In genomic region chr5:46901909-46902308, GRCm38 (mm10) we compare ENCODE assay signal across 15 mouse cellular contexts.
DNase-seq lines count a peak whose midpoint lies in the region; ATAC-seq and TF ChIP-seq lines count a peak whose summit lies in the region.
"Had no signal": no experiment of that assay in that cellular context is flagged by ENCODE, and none has a peak within 500 bp of the region (broad histone marks: within the 10 kb centered on the region; RNA-seq: fewer than 3 reads in every experiment).

No protein-coding gene starts in this region.

- H3K4me3 ChIP-seq in kidney, embryonic 15.5 days (replicated peaks), result no peak overlapping the region
- H3K4me3 ChIP-seq in intestine, postnatal 0 days (ENCODE audit: low read depth, low read length), result no peak overlapping the region
- H3K4me3 ChIP-seq in cerebellum, adult 2 months (replicated peaks; ENCODE audit: insufficient read depth, low read depth, low read length), result no peak overlapping the region
- H3K4me3 ChIP-seq: embryonic facial prominence, embryonic 13.5 days; gastrocnemius, adult 2 months; limb, embryonic 10.5 days had no signal

- TF ChIP-seq CTCF in intestine, postnatal 0 days (IDR thresholded peaks at IDR 0.05; ENCODE audit: low read depth), result no peak
- no peak for TF ChIP-seq CTCF in cerebellum, adult 2 months (IDR thresholded peaks at IDR 0.05; ENCODE audit: borderline replicate concordance, insufficient read depth, low read depth, low read length)

- no peaks in the 10 kb centered on the region for H3K27me3 ChIP-seq in kidney, embryonic 15.5 days
- H3K27me3 ChIP-seq in intestine, postnatal 0 days (replicated peaks; ENCODE audit: control insufficient read depth, insufficient read depth, low read length), result no peaks in the 10 kb centered on the region
- no peaks in the 10 kb centered on the region for H3K27me3 ChIP-seq in cerebellum, adult 2 months (ENCODE audit: control insufficient read depth, insufficient read depth, low read length)
- H3K27me3 ChIP-seq: embryonic facial prominence, embryonic 13.5 days had no signal

- H3K9me3 ChIP-seq in kidney, embryonic 15.5 days (replicated peaks), result no peaks in the 10 kb centered on the region
- H3K9me3 ChIP-seq in intestine, postnatal 0 days (ENCODE audit: control insufficient read depth), result no peaks in the 10 kb centered on the region
- H3K9me3 ChIP-seq: embryonic facial prominence, embryonic 13.5 days; limb, embryonic 10.5 days had no signal

- no peak overlapping the region for H3K4me2 ChIP-seq in kidney, embryonic 15.5 days
- H3K4me2 ChIP-seq in intestine, postnatal 0 days (replicated peaks; ENCODE audit: low read depth), result no peak overlapping the region
- H3K4me2 ChIP-seq: embryonic facial prominence, embryonic 13.5 days had no signal

- ATAC-seq in kidney, embryonic 15.5 days (replicated peaks; ENCODE audit: low FRiP score), result 0 out of 2 replicates have a peak, but pooled peaks have one; percentile 64
- peak; percentile 69; the same call in 1 of the 2 replicates for ATAC-seq in intestine, postnatal 0 days
- ATAC-seq in megakaryocyte progenitor cell, adult 5-6 weeks (replicated peaks; ENCODE audit: poor library complexity), result 0 out of 2 replicates have a peak, but pooled peaks have one; percentile 29
- ATAC-seq: midbrain, embryonic 16.5 days had no signal

- no peaks in the 10 kb centered on the region for H3K4me1 ChIP-seq in kidney, embryonic 15.5 days
- H3K4me1 ChIP-seq in intestine, postnatal 0 days (replicated peaks; ENCODE audit: control insufficient read depth, insufficient read depth, low read length), result no peaks in the 10 kb centered on the region
- H3K4me1 ChIP-seq in cerebellum, adult 2 months (ENCODE audit: control insufficient read depth, insufficient read depth, low read length), result no peaks in the 10 kb centered on the region
- H3K4me1 ChIP-seq: embryonic facial prominence, embryonic 13.5 days had no signal

- DNase-seq in kidney, postnatal 4 days, result no peak
- DNase-seq in MN1 (ENCODE audit: low spot score), result peak; percentile 42
- no peak for DNase-seq in cerebellum, adult 2 months
- DNase-seq in cerebellum, postnatal 25 days, result no peak
- DNase-seq: adrenal gland, postnatal 10 days; cerebellum, adult 11 months; gastrocnemius, adult 2 months; thymus, adult 2 months had no signal

- H3K36me3 ChIP-seq in kidney, embryonic 15.5 days, result no peaks in the 10 kb centered on the region
- H3K36me3 ChIP-seq in intestine, postnatal 0 days (ENCODE audit: control insufficient read depth, insufficient read depth), result no peaks in the 10 kb centered on the region
- H3K36me3 ChIP-seq: embryonic facial prominence, embryonic 13.5 days; limb, embryonic 10.5 days had no signal

- H3K27ac ChIP-seq in kidney, embryonic 15.5 days, result no peak overlapping the region
- no peak overlapping the region for H3K27ac ChIP-seq in intestine, postnatal 0 days (ENCODE audit: low read depth, low read length)
- H3K27ac ChIP-seq in cerebellum, adult 2 months (ENCODE audit: insufficient read depth, low read length), result no peak overlapping the region
- H3K27ac ChIP-seq: embryonic facial prominence, embryonic 13.5 days; gastrocnemius, adult 2 months; limb, embryonic 10.5 days; macrophage had no signal

- 79% methylated on average over 2 of the region's 2 CpGs for WGBS in kidney, embryonic 15.5 days
- WGBS in intestine, postnatal 0 days, result 80% methylated on average over 2 of the region's 2 CpGs
- 55% methylated on average over 2 of the region's 2 CpGs for WGBS in cerebellum, adult 2 months

- no peak overlapping the region for H3K9ac ChIP-seq in kidney, embryonic 15.5 days
- no peak overlapping the region for H3K9ac ChIP-seq in intestine, postnatal 0 days (ENCODE audit: low read depth, low read length)
- H3K9ac ChIP-seq: embryonic facial prominence, embryonic 13.5 days had no signal

- TF ChIP-seq POLR2A in cerebellum, adult 2 months (IDR thresholded peaks at IDR 0.05; ENCODE audit: borderline replicate concordance, insufficient read depth, low read length), result no peak
